Mouse (Mus musculus) MEL (cell line): ENCODE data around the gene Tmem81.

Source experiments
- E2F4 ChIP-seq: IDR thresholded peaks from 2 replicates; pipeline ENCODE4 v1.6.1; 2011; ENCODE audit warnings: low read depth, low read length, improper control_type of control experiment, borderline replicate concordance
- EP300 ChIP-seq, 2 experiments: IDR thresholded peaks; 2 replicates each; pipeline ENCODE4 v1.6.1; 2011; ENCODE audit warnings: improper control_type of control experiment in 2 of 2, low read length in 2 of 2, low read depth in 1 of 2, mild to moderate bottlenecking in 1 of 2
- MEF2A ChIP-seq: IDR thresholded peaks from 2 replicates; pipeline ENCODE4 v1.6.1; 2014; ENCODE audit warnings: low read depth, mild to moderate bottlenecking, inconsistent platforms, low read length, improper control_type of control experiment; ENCODE audit not compliant: poor library complexity, insufficient replicate concordance, severe bottlenecking; ENCODE audit errors: extremely low read depth
- POLR2AphosphoS2 ChIP-seq: IDR thresholded peaks from 2 replicates; pipeline ENCODE4 v1.6.1; 2011; ENCODE audit warnings: low read length, improper control_type of control experiment
- SIN3A ChIP-seq: IDR thresholded peaks from 2 replicates; pipeline ENCODE4 v1.6.1; 2012; ENCODE audit warnings: low read length, improper control_type of control experiment, inconsistent platforms
- UBTF ChIP-seq: IDR thresholded peaks from 2 replicates; pipeline ENCODE4 v1.6.1; 2012; ENCODE audit warnings: low read depth, mild to moderate bottlenecking, inconsistent platforms, low read length, improper control_type of control experiment, moderate library complexity, borderline replicate concordance; ENCODE audit not compliant: insufficient read depth

- TF ChIP-seq POLR2AphosphoS2 (no peak), UBTF (no peak), EP300 (IDR thresholded peaks at IDR 0.05; ENCODE audit: low read depth in 1 of 2, low read length in 2 of 2) (no peak), E2F4 (no peak), MEF2A (no peak), SIN3A (no peak)
Observed at GRCm38 (mm10) chr1:132479438-132479837, 26.6 kb upstream of the Tmem81 start.
